Mouse (Mus musculus) liver, adult 2 months (tissue): ENCODE measurements at regions not wholly inside any gene's neighbourhood (a gene's known extent, or its start where the extent isn't known, plus 50 kb on each side); places are given as distances from the start of the nearest gene placed in this dataset.

Experiments used
- CTCF ChIP-seq: fragments of 200-500 bp; IDR thresholded peaks from 2 replicates; pipeline ENCODE4 v1.5.1; 2011; ENCODE audit warnings: low read depth, low read length, control low read depth
- POLR2A ChIP-seq: fragments of 200-500 bp; IDR thresholded peaks from 2 replicates; pipeline ENCODE4 v1.6.1; 2011; ENCODE audit warnings: low read length, control low read depth; ENCODE audit not compliant: insufficient read depth; ENCODE audit errors: extremely low read depth

- TF ChIP-seq CTCF: no peak
- TF ChIP-seq POLR2A: no peak
Measured at GRCm38 (mm10) chr10:98352061-98352460, 562.1 kb upstream of the Atp2b1 start.
